Mouse (Mus musculus) layer of hippocampus, postnatal 36 days (tissue): ENCODE results near the gene Cxcl5. TPM values are rescaled to one million over a fixed set of nuclear protein-coding genes. Genes with fewer than 3 reads are reported as not detected.

Experiments
- DNase-seq, 2 experiments: peaks; one replicate each; pipeline ENCODE4 v3.0.0; 2022
- total RNA-seq, 2 experiments: library from RNA; stranded (reverse); gene quantifications; 2 replicates each; pipeline ENCODE4 v1.2.3; 2021

Cxcl5 gene
- total RNA-seq = not detected

DNA sequence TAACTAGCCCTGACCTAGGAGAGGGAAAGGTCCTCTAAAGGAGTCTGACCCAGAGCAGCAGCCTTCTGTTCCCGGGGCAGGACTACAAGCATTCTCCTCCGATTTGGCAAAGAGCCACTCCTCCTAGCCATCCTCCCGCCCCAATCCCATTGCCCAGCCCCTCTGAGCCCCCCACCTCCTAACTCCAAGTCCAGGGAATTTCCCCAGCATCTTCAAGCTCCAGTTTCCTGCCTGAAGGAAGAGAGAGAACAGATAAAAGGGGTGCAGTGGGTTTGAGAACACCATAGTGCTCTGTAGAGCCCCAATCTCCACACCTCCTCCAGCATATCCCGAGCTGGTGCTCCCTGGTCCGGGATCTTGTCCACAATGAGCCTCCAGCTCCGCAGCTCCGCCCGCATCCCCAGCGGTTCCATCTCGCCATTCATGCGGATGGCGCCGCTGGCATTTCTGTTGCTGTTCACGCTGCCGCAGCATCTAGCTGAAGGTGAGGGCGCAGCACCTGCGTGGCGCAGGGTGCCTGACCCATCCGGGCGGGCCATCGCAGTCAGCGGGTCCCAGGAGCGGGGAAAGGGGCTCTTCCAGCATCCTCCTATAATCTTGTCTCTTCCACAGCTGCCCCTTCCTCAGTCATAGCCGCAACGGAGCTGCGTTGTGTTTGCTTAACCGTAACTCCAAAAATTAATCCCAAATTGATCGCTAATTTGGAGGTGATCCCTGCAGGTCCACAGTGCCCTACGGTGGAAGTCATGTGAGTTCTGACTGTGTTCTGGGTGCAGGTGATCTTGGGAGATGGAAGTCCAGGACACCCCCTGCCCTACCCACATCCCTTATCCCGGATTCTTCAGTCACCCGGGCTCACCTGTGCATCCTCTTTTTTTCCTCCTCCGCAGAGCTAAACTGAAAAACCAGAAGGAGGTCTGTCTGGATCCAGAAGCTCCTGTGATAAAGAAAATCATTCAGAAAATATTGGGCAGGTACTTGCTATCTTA lies at the start of gene Cxcl5:
Gene Cxcl5 (plus strand): TSS at position 284 of the 989 bp plus-strand sequence.
- peak in 1 of 2 experiments; percentile 4 for DNase-seq

DNA sequence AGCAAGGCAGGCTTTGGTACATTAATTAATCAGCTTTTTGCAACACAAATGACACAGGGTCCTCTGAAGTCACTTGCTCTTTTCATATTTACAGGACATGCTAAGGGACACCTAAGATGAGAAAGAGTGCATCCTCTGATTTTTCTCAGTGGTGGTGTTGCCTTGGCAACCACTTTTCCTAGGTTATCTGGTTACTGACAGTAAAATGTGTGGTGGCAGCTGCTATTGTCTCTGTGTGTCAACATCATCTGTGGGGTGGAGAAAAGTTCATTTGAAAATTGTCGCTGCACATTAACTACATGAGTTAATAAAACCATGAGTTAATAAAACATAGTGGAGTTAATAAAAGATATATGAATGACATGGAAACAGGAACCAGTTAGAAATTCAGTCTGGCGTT lies 47.8 kb upstream of the Cxcl5 start:
- no peak for DNase-seq

DNA sequence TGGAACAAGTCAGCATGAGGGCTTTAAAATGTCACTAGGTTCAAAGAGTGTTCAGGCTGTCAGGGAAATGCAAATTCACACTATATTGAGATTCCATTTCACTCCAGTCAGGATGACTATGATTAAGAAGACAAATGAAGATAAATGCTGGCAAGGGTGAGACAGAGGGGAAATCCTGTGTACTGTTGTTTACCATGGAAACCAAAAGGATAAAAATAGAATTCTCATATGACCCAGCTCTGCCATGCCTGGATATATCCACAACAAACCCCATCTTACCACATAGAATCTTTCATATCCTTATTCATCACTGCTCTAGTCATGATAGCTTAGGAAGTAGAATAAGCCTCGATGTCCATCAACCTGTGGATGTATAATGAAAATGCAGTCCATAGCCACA lies 41.2 kb upstream of the Cxcl5 start:
- no peak for DNase-seq

DNA sequence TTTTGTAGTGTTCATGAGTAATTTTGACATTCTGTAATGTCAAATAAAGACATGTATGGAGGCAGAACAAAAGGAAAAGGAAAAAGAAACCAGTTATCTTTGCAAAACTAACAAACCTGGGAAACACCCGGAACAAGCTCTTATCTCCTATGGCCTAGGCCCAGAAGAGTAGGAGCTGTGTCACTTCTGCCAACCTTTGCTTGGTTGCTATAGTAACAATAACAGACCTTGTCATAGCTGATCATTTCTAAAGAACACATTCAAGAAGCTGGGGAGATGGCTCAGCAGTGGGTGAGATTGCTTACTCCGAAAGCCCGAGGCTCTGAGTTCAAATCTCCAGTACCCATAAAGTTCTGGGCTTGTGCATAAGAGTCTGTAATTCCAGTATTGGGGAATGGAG lies 36.5 kb upstream of the Cxcl5 start:
- DNase-seq = no peak

DNA sequence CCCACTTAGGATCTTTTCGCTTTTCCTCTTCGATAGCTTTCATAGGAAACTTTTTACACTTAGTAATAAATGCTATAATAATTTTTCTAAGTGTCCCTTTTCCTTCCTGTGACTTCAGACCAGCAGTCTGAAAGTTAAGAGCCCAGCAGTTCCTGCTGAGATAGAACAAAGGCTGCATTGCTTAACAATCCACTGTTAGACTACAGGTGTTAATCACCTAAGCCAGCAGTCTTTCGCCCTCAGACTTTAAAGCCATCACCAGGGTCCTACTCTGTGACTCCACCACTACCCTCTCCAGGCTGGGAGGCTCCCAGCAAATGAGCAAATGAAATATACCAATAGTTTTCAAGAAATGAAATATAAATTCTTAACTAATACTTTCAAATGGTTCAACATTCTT lies 30.9 kb upstream of the Cxcl5 start:
- no peak for DNase-seq

DNA sequence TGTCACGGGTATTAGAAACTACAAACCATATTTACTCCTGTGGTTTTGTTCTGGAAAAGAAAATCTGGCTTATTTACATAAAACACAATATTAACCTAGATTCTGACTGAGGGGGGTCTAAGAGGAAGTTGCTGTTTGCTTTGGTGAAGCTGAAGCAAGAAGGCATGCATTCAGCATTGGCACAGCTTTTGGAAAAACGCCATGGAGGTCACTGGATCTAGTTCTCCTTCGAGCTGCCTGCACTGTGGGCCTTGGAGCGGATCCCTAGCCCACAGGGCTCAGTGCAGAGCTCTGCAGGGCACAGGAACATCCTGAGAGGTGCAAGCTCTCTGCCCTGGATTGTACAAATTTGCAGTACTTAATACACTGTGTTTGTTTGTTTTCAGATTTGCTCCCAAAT lies 27.7 kb upstream of the Cxcl5 start:
- DNase-seq = no peak

DNA sequence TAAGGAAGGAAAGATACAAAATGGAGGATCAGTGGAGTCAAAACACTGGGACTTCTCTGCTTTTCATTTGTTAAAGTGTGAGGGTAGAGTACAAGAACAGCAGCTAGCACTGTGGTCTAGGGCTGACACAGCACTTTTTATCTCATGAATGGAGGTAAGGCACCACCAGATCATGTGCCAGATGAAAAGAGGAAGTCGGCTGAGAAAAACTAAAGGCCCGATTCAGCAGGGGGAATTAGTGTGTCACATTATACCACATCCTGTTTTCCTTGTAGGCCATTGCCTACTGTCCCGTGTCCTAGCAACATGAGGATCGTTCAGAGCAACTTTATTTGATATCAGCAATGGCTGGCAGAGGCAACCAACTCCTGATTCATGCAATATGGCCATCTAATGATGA lies 17.1 kb upstream of the Cxcl5 start:
- no peak for DNase-seq

DNA sequence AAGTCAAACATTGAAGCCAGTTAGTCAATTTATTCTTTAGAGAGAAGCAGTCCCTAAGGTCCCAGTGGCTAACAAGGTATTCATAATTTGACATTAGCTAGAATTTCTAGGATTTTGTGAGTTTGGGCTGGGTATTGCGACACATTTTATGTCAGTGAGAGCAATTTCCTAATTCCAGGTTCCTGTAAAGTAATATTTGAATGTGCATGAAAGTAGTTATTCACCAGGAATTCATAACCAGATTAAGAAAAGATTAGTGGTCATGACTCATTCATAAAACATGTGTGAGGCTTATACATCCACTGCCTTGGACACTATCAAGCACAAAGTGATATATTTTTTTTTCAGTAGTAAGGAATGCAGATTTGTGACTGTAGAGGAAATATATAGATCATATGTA lies 5.2 kb upstream of the Cxcl5 start:
- no peak for DNase-seq

DNA sequence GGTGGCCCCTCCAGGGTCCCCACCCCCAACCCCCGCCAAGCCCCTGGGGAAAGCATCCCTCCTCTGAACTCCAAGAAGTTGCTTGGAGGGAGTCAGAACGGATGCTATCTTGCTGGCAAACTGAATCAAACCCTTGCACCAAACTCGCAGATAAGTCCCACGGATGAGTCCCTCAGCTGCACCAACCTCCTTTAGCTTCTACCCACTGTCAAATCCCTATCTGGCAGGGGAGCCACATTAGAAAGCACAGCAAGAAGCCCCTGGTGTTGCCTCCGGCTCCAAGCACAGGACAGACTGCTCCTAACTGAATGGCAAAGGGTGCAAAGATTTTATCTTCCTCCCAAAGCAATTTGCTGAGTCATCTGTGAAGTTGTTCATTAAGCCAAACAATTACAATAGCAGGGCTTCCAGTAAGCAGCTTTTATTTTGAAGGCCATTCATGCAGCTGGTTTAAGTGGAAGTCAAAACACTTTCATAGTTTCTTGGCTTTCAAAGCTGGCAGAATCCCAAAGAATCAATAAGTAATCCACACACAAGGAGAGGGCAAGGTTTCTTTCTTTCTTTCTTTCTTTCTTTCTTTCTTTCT lies 1.0 kb upstream of the Cxcl5 start:
- DNase-seq = no peak

DNA sequence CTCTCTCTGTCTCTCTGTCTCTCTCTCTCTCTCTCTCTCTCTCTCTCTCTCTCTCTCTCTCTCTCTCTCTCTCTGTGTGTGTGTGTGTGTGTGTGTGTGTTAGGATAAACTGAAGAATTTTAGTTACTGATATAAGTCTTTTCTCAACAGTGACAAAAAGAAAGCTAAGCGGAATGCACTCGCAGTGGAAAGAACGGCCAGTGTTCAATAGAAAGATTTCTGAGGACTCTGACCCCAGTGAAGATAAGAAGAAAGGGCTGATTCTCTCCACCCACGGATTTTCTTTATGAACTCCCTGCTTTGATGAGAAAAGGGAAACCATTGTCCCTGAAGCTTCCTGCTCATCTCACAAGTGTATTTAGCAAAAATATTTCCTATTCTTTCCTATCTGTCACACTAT lies 1.1 kb downstream of the Cxcl5 start:
- no peak for DNase-seq

DNA sequence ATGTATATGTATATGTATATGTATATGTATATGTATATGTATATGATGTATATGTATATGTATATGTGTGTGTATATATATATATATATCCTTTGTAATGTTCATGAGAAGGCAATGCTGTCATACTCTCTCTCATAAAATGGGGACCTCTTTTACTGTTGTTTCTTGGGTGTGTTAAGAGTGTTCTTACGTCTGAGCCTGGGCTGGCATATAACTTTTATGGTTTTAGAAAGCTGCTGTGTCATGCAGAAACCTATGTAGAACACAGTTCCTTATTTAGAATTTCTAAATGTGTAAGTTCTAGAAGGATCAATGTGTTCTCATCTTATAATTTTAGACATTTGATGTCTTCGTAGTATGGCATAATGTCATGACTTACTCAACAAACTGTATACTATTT lies 1.7 kb downstream of the Cxcl5 start:
- DNase-seq = no peak

DNA sequence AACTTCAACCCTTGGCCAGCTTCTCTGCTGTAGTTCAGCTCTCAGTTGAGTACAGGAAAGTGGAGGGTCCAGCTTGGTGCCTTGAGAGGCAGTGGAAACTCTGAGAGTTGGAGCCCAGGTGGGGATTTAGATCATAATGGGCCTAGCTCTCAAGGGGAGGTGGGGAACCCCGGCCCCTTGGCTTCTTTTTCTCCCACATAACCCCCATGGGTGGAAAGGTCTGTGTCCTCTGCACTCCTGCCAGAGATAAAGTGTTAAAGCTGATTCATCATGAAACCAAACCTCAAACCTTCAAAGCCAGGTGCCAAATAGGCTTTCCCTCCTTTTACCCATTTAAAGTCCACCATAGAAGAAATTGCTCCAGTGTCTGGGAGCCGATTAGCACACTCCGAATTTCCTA lies 2.7 kb downstream of the Cxcl5 start:
- no peak for DNase-seq

DNA sequence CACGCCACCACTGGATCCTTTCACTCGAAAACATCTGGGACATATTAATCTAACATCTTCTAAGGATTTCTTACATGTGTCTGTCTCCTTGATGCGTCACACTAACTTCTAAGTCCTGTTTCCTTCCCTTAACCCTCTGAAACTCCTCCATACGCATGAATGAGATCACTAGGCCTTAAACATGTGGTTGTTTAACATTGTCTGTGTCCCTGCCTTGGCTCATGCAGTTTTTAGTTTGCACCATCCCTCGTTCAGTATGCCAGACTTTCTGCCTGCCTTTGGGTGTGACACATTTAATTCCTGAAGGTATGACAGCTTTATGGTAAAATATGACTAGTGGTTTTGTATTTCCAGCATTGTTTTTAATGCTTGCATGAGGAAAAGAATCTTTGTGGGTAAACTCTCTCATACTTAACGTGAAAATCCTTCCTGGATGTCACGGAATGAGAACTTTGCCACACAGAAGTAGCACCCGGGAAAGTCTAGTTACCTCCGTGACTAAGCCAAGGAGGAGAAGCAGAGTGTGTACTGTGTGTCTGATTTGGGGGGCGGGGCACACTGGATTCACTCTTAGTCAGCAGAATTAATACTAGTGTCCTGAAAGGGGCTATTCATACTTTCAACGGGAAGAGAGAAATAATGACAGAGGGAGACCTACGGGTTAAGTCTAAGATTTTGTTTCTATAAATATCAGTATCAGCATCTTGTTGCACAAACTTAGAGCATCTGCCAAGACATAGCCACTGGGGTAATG lies 4.9 kb downstream of the Cxcl5 start:
- DNase-seq = no peak

DNA sequence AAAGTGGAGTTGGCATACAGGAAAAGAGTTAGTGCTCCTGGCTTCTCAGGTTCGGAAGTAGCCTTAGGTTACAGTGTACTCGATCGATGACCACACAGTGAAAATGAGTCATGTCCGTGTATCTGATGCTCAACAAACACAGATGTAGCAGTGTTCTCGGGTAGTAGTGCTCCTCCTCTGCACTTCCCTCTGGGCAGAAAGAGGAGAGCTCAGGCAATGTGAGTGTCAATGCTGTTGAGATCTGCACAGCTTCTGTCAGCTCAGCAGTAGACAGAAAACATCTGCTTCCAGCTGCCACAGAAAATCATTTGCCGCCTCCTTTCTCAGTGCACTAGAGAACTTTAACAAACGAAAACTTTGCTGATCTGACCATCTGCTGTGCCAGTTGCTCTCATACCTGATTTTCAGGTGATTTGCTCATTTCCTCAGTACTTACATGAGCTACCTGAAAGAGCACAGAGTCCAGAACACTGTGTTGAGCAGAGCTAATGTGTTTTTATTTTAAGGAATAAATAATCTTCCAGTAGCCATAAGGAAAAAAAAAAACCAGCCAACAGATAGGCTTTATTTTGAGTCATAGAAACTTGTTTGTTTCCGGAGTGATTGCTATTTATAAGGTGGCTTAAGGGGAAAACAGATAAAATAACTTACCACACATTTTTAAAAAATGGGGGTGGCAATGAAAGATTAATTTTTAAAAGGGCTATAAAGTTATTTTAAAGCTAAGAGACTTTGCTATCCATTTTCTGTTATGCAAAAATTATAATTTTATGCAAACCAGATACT lies 6.9 kb downstream of the Cxcl5 start:
- DNase-seq = no peak

DNA sequence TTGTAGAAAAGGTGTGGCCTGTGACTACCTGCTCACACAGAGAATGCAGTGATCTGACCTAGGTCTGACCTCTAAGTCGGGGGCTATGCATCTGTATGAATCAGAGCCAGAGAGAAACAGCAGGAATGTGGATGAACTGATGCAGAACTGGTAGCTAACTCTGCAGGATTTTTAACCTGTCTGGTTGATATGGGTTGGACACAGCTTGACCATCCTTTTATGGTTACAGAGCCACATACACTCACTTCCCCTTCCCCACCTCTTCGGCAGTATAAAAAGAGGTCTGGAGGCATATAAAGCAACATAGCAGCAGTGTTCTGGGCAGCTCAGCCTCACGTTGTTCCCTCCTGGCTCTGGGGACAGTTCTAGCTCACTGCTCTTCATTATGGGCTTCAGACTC lies 9.1 kb downstream of the Cxcl5 start, which contains the start of gene Ppbp:
Gene Ppbp (plus strand): TSS at position 301 of the 400 bp plus-strand sequence.
- DNase-seq = no peak

DNA sequence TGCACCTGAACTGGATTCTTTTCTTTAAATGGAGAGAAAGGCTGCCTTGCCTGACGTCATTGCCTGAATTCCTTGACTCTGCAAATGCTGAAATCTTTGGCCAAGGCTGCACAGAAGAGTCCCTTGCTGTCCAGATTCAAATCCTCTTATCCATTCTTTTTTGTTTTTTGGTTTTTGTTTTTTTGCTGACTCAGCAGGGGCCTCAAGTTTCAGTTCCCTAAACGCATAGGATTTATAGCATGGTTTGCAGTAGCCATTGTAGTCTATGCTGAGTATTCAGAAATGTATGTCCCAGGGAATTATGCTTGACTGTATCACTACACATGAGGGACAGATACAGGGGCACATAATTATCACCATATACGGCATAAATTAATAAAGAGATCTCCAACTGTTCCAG lies 12.2 kb downstream of the Cxcl5 start:
- DNase-seq = no peak

DNA sequence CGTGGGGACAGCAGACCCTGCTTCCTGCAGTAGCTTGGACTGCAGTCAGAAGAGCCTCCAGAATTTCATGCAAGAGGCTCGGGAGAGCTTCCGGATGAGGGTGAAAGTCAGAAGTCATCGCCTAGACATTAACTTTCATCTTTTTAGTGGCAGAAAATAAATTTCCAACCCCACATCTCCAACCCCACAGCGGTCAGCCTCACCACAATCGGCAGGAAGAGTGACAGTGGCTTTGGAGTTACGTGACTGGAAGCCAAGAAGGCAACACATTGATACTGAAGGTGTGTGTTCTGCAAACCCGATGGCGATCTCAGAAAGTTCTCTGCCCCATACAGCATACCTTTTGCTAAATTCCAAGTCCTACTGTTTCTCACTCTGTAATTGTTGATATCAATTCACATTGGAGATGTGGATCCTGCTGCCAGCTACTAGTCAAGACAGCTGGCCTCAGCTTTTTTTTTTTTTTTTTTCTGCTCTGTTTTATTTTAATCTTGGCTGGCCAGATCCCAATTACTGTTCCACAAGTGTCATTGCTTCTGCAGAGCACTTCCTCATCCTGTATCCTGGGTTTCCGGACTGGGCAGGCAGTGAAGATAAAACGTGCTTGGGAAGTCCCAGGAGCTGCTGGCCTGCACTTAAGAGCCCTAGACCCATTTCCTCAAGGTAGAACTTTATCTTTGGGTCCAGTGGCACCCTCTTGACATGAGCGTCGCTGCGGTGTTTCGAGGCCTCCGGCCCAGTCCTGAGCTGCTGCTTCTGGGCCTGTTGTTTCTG lies 12.9 kb downstream of the Cxcl5 start, which contains the start of gene Pf4:
Gene Pf4 (plus strand): TSS at position 556 of the 774 bp plus-strand sequence.
- no peak for DNase-seq

DNA sequence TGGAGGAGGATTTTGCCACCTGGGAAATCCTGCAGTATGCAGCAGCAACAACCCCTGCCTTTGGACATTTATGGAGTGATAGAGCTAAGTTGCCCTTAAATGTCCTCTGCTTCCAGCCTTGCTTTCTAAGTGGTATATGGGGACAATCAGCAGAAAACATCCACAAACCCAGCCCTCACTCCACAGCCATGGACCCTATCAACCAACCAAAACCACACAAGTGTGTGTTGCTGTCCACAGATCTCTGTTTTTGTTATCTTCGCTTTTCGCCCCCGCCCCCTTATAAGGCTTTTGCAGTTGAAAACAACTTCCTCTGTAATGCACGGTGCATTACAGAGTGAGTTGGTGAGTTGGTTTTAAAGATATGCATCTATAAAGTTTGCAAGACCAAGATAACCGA lies 16.4 kb downstream of the Cxcl5 start:
- DNase-seq = no peak

DNA sequence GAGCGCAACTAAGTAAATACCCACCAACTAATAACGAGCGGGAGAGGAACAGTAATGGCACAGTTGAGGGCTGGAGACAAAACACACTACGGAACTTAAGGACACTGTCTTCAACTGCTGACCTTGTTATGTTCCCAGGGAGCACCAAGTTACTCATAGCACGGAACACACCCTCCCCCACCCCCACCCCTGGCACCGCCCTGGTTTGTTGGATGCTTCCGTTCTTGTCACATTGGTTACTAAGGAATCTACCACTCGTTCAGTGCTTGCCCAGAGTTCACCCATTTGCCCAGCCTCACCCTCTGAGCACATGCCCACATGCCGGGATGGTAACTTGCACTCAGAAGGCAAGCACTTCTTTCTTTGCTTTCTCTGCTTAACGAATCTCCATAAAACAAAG lies 18.5 kb downstream of the Cxcl5 start:
- DNase-seq = no peak

DNA sequence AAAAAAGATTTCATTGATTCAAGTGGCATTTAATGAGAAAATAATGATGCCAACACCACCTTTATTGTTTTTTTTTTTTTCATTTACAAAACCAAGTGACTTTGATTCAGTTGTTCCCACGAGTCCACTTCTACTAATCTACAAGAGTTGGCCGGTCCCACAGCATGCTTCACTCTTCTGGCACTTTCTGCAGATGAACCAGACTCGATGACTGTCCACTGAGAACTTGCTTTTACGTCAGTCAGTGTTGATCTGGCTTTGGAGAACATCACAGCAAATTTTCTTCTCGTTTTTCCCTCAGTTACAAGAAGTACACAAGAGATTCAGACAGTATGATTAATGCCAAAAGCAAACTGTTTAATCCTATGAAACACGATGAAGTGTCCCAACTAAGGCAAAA lies 19.7 kb downstream of the Cxcl5 start:
- DNase-seq = no peak

DNA sequence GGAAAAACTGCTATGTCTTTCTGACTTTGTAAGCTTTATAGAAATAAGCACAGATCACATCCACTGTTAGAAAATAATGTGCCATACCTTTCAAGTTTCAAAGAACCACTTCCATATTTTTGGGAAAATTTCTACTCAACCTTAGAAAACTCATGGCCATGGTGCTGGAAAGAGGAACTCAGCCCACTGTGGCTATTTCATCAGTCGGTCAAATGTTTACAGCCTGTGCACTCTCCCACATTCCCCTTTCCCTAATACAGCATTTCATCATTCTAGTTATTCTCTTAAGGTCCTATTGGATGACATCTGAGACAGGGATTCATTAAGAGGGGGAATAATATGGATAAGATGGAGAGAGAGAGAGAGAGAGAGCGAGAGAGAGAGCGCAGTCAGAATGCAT lies 24.5 kb downstream of the Cxcl5 start:
- no peak for DNase-seq
